Mouse (Mus musculus) gastrocnemius, postnatal 14 days (tissue): ENCODE results near the gene Wrap53. TPM values are rescaled to one million over a fixed set of nuclear protein-coding genes. Genes with fewer than 3 reads are reported as not detected.

Experiments
- total RNA-seq, 2 experiments: library from RNA; stranded (reverse); gene quantifications; 2 replicates each; pipeline ENCODE4 v1.2.3; 2021

Wrap53 gene
- total RNA-seq, 2 experiments from 2014 or later, result 3.5 to 4.0 TPM

Other genes starting within 250 kb of the Wrap53 start
- gene Rnf227, start 239.8 kb downstream of the Wrap53 start, total RNA-seq, result under 1 TPM; 0.35 to 0.68 TPM
- 10 to 100 TPM; 25.5 to 28.7 TPM for gene Chd3, start 210.8 kb downstream of the Wrap53 start, total RNA-seq
- gene Naa38, start 184.8 kb downstream of the Wrap53 start, total RNA-seq, result 10 to 100 TPM; 79.5 to 87.9 TPM
- 10 to 100 TPM; 19.0 to 20.7 TPM for gene Cyb5d1, start 184.6 kb downstream of the Wrap53 start, total RNA-seq
- 10 to 100 TPM; 12.8 to 15.2 TPM for gene Tmem88, start 182.0 kb downstream of the Wrap53 start, total RNA-seq
- 10 to 100 TPM; 30.3 to 31.4 TPM for gene Kdm6b, start 166.6 kb downstream of the Wrap53 start, total RNA-seq
- under 1 TPM; 0.06 to 0.07 TPM for gene Dnah2, start 31.1 kb downstream of the Wrap53 start, total RNA-seq
- 1 to 10 TPM in 1 of 2 experiments, under 1 TPM in 1; 0.71 to 1.3 TPM for gene Efnb3, start 20.1 kb downstream of the Wrap53 start, total RNA-seq
- 10 to 100 TPM; 15.2 to 22.7 TPM for gene Trp53, start 104 bp upstream of the Wrap53 start, total RNA-seq
- 100 to 1,000 TPM; 384 to 403 TPM for gene Atp1b2, start 25.7 kb upstream of the Wrap53 start, total RNA-seq
- gene Shbg, start 37.6 kb upstream of the Wrap53 start, total RNA-seq, result under 1 TPM; 0.38 to 0.47 TPM
- 1 to 10 TPM; 4.9 to 5.0 TPM for gene Sat2, start 41.8 kb upstream of the Wrap53 start, total RNA-seq
- gene Fxr2, start 52.7 kb upstream of the Wrap53 start, total RNA-seq, result 10 to 100 TPM; 55.3 to 66.5 TPM
- gene Sox15, start 75.1 kb upstream of the Wrap53 start, total RNA-seq, result not detected
- 10 to 100 TPM; 11.8 to 12.1 TPM for gene Mpdu1, start 82.4 kb upstream of the Wrap53 start, total RNA-seq
- 1 to 10 TPM; 4.0 to 4.6 TPM for gene Cd68, start 85.9 kb upstream of the Wrap53 start, total RNA-seq
- 100 to 1,000 TPM; 141 to 170 TPM for gene Eif4a1, start 92.2 kb upstream of the Wrap53 start, total RNA-seq
- 10 to 100 TPM; 22.4 to 23.2 TPM for gene Senp3, start 101.8 kb upstream of the Wrap53 start, total RNA-seq
- gene Tnfsf13, start 105.5 kb upstream of the Wrap53 start, total RNA-seq, result 1 to 10 TPM; 1.3 to 1.8 TPM
- gene Tnfsf12, start 115.6 kb upstream of the Wrap53 start, total RNA-seq, result 10 to 100 TPM; 14.0 to 14.8 TPM
- gene Tnfsfm13, start 115.8 kb upstream of the Wrap53 start, total RNA-seq, result 1 to 10 TPM; 2.2 to 3.0 TPM
- gene Polr2a, start 178.4 kb upstream of the Wrap53 start, total RNA-seq, result 10 to 100 TPM; 36.4 to 39.1 TPM
- gene Slc35g3, start 181.7 kb upstream of the Wrap53 start, total RNA-seq, result not detected
- 10 to 100 TPM; 18.2 to 21.3 TPM for gene Zbtb4, start 185.7 kb upstream of the Wrap53 start, total RNA-seq
- 10 to 100 TPM; 75.5 to 80.7 TPM for gene Chrnb1, start 215.7 kb upstream of the Wrap53 start, total RNA-seq
- gene Fgf11, start 221.6 kb upstream of the Wrap53 start, total RNA-seq, result 1 to 10 TPM; 6.6 to 8.0 TPM
- under 1 TPM; 0.16 to 0.27 TPM for gene Tmem102, start 225.4 kb upstream of the Wrap53 start, total RNA-seq
- gene Gm39566, start 235.0 kb upstream of the Wrap53 start, total RNA-seq, result not detected
- not detected for gene Spem2, start 238.2 kb upstream of the Wrap53 start, total RNA-seq
- gene Spem1, start 241.9 kb upstream of the Wrap53 start, total RNA-seq, result not detected